Comparison of ENCODE assay signal across 15 mouse cellular contexts in genomic region chr1:88145278-88145677, GRCm38 (mm10). TPM values are rescaled to one million over a fixed set of nuclear protein-coding genes. Genes with fewer than 3 reads are reported as not detected.
DNase-seq lines count a peak whose midpoint lies in the region; ATAC-seq and TF ChIP-seq lines count a peak whose summit lies in the region.
"Not testable (repeated sequence)": the region's sequence is repeated elsewhere in the genome, so short reads cannot be mapped to it uniquely, and the experiment has no call there.
"Had no signal": no experiment of that assay in that cellular context is flagged by ENCODE, and none has a peak within 500 bp of the region (broad histone marks: within the 10 kb centered on the region; RNA-seq: fewer than 3 reads in every experiment).

No protein-coding gene starts in this region.

- DNase-seq in A20 (ENCODE audit: low read depth, low spot score) (peak; percentile 43), R1 (ENCODE audit: low read depth, low spot score) (peak; percentile 39), liver (peak; percentile 9)
- DNase-seq in cerebellum, adult 2 months; kidney, postnatal 0 days (ENCODE audit: low spot score): not testable (repeated sequence)
- DNase-seq in forelimb bud, embryonic 11.5 days (ENCODE audit: low read depth, low spot score), result peak; percentile 23
- DNase-seq in lung, postnatal 4 days, result peak; percentile 29 to 41
- DNase-seq in stomach, postnatal 0 days (ENCODE audit: low spot score), result peak; percentile 48

- not testable (repeated sequence) for H3K36me3 ChIP-seq in kidney, postnatal 0 days (ENCODE audit: insufficient read depth, low read length); stomach, postnatal 0 days (ENCODE audit: control insufficient read depth, insufficient read depth, low read length)

- H3K4me2 ChIP-seq in kidney, postnatal 0 days (ENCODE audit: low read length); stomach, postnatal 0 days (replicated peaks; ENCODE audit: low read depth): not testable (repeated sequence)

- H3K4me1 ChIP-seq in cerebellum, adult 2 months (ENCODE audit: control insufficient read depth, insufficient read depth, low read length); kidney, postnatal 0 days (replicated peaks; ENCODE audit: insufficient read depth, low read length); stomach, postnatal 0 days (replicated peaks; ENCODE audit: control insufficient read depth, insufficient read depth): not testable (repeated sequence)

- H3K9ac ChIP-seq in kidney, postnatal 0 days (ENCODE audit: low read depth, low read length); stomach, postnatal 0 days (ENCODE audit: low read length): not testable (repeated sequence)

- H3K27me3 ChIP-seq in cerebellum, adult 2 months (ENCODE audit: control insufficient read depth, insufficient read depth, low read length); kidney, postnatal 0 days (ENCODE audit: insufficient read depth, low read length); stomach, postnatal 0 days (ENCODE audit: control insufficient read depth, insufficient read depth, low read length): not testable (repeated sequence)

- TF ChIP-seq POLR2A in cerebellum, adult 2 months (IDR thresholded peaks at IDR 0.05; ENCODE audit: borderline replicate concordance, insufficient read depth, low read length), result not testable (repeated sequence)

- peak; percentile 8; the same call in 1 of the 2 replicates for TF ChIP-seq CTCF in cerebellum, adult 2 months (IDR thresholded peaks at IDR 0.05; ENCODE audit: borderline replicate concordance, insufficient read depth, low read depth, low read length)
- TF ChIP-seq CTCF in kidney, postnatal 0 days (IDR thresholded peaks at IDR 0.05; ENCODE audit: low read depth), result peak; percentile 59
- peak; percentile 64 for TF ChIP-seq CTCF in stomach, postnatal 0 days (IDR thresholded peaks at IDR 0.05; ENCODE audit: low read depth)

- not testable (repeated sequence) for ATAC-seq in kidney, postnatal 0 days (replicated peaks; ENCODE audit: low FRiP score, low read depth); stomach, postnatal 0 days (ENCODE audit: low FRiP score, low TSS enrichment)

- H3K4me3 ChIP-seq in cerebellum, adult 2 months (replicated peaks; ENCODE audit: insufficient read depth, low read depth, low read length); kidney, postnatal 0 days (replicated peaks; ENCODE audit: low read depth, low read length); stomach, postnatal 0 days (ENCODE audit: low read depth, low read length): not testable (repeated sequence)

- 76% methylated on average over 2 of the region's 2 CpGs for WGBS in cerebellum, adult 2 months
- 63% methylated on average over 2 of the region's 2 CpGs for WGBS in kidney, postnatal 0 days
- WGBS in stomach, postnatal 0 days, result 57% methylated on average over 2 of the region's 2 CpGs

- not testable (repeated sequence) for H3K9me3 ChIP-seq in kidney, postnatal 0 days (replicated peaks; ENCODE audit: low read length); stomach, postnatal 0 days (ENCODE audit: control insufficient read depth, low read length)

- H3K27ac ChIP-seq in cerebellum, adult 2 months (ENCODE audit: insufficient read depth, low read length); kidney, postnatal 0 days; stomach, postnatal 0 days (replicated peaks): not testable (repeated sequence)

- TF ChIP-seq EP300 in stomach, postnatal 0 days (optimal IDR thresholded peaks at IDR 0.05), result not testable (repeated sequence)

RNA-seq across cellular contexts. Expression of gene Ugt1a6a, which starts 10.7 kb away (rescaled TPM):
- 0.44 and 0.57 TPM in 2 replicates for polyA plus RNA-seq in cerebellum, adult 2 months (2012; rRNA removed)
- 8.2 and 9.3 TPM in 2 replicates for polyA plus RNA-seq in kidney, postnatal 0 days (2015; fragmentation: Nextera tagmentation; extraction: Ambion mirVana)
- polyA plus RNA-seq in stomach, postnatal 0 days (2015; fragmentation: Nextera tagmentation; extraction: Ambion mirVana), result 56.5 and 65.8 TPM in 2 replicates
- polyA plus RNA-seq: heart, embryonic 10.5 days had no signal

RNA-seq across cellular contexts. Expression of gene Ugt1a5, which starts 20.5 kb away (rescaled TPM):
- 0.08 TPM in 1 of 2 replicates, not detected in the other for polyA plus RNA-seq in cerebellum, adult 2 months (2012; rRNA removed)
- polyA plus RNA-seq in kidney, postnatal 0 days (2015; fragmentation: Nextera tagmentation; extraction: Ambion mirVana), result 0.06 TPM in 1 of 2 replicates, not detected in the other
- not detected in 2 replicates for polyA plus RNA-seq in stomach, postnatal 0 days (2015; fragmentation: Nextera tagmentation; extraction: Ambion mirVana)
- polyA plus RNA-seq: C2C12; frontal cortex, adult 2 months; heart, embryonic 10.5 days; inflammation-experienced regulatory T-cells, adult 6 months; limb, embryonic 15.5 days; macrophage; neural tube, embryonic 13.5 days had no signal

RNA-seq across cellular contexts. Expression of gene Ugt1a6b, which starts 42.2 kb away (rescaled TPM):
- polyA plus RNA-seq in cerebellum, adult 2 months (2012; rRNA removed), result not detected in 2 replicates
- 0.55 and 0.65 TPM in 2 replicates for polyA plus RNA-seq in kidney, postnatal 0 days (2015; fragmentation: Nextera tagmentation; extraction: Ambion mirVana)
- 5.2 and 6.7 TPM in 2 replicates for polyA plus RNA-seq in stomach, postnatal 0 days (2015; fragmentation: Nextera tagmentation; extraction: Ambion mirVana)
- polyA plus RNA-seq: C2C12; heart, embryonic 10.5 days; inflammation-experienced regulatory T-cells, adult 6 months; neural tube, embryonic 13.5 days had no signal

RNA-seq across cellular contexts. Expression of gene Ugt1a7c, which starts 50.4 kb away (rescaled TPM):
- 0.44 and 0.46 TPM in 2 replicates for polyA plus RNA-seq in cerebellum, adult 2 months (2012; rRNA removed)
- polyA plus RNA-seq in kidney, postnatal 0 days (2015; fragmentation: Nextera tagmentation; extraction: Ambion mirVana), result 10.7 and 12.1 TPM in 2 replicates
- 33.9 and 40.4 TPM in 2 replicates for polyA plus RNA-seq in stomach, postnatal 0 days (2015; fragmentation: Nextera tagmentation; extraction: Ambion mirVana)
- polyA plus RNA-seq: C2C12 had no signal

RNA-seq across cellular contexts. Expression of gene Ugt1a2, which starts 55.1 kb away (rescaled TPM):
- polyA plus RNA-seq in cerebellum, adult 2 months (2012; rRNA removed), result not detected in 2 replicates
- 176 and 217 TPM in 2 replicates for polyA plus RNA-seq in kidney, postnatal 0 days (2015; fragmentation: Nextera tagmentation; extraction: Ambion mirVana)
- 0.12 TPM in 1 of 2 replicates, not detected in the other for polyA plus RNA-seq in stomach, postnatal 0 days (2015; fragmentation: Nextera tagmentation; extraction: Ambion mirVana)
- polyA plus RNA-seq: C2C12; frontal cortex, adult 2 months; inflammation-experienced regulatory T-cells, adult 6 months; limb, embryonic 15.5 days; neural tube, embryonic 13.5 days had no signal

Comparison
In these comparisons a context has a peak if more than half of its experiments do, and no peak if none do; other contexts are left out.
1. CTCF ChIP-seq: peak in every context shown above with its lines; median percentile 64 in stomach, postnatal 0 days; 59 in kidney, postnatal 0 days; 8 in cerebellum, adult 2 months.